In genomic region chr1:73864314-73864713, GRCm38 (mm10) we compare ENCODE assay signal across 18 mouse cellular contexts.
DNase-seq lines count a peak whose midpoint lies in the region; ATAC-seq lines count a peak whose summit lies in the region.
"Had no signal": no experiment of that assay in that cellular context is flagged by ENCODE, and none has a peak within 500 bp of the region (broad histone marks: within the 10 kb centered on the region; RNA-seq: fewer than 3 reads in every experiment).

No protein-coding gene starts in this region.

- ATAC-seq in limb, embryonic 11.5 days (ENCODE audit: insufficient number of reproducible peaks, low FRiP score, low TSS enrichment, low read depth), result no peak
- ATAC-seq in inflammation-experienced regulatory T-cells, adult 6 months, result no peak
- ATAC-seq: midbrain, embryonic 16.5 days had no signal

- peak; percentile 28 for DNase-seq in embryo, embryonic 11 days
- DNase-seq in embryo, embryonic 10.5 days (ENCODE audit: low spot score), result no peak
- DNase-seq in limb, embryonic 11.5 days (ENCODE audit: low spot score), result peak; percentile 29
- DNase-seq in limb, embryonic 10.5 days (ENCODE audit: low spot score), result no peak
- peak; percentile 40 for DNase-seq in cerebellum, adult 9-10 months
- peak; percentile 15 for DNase-seq in telencephalon, adult 2 months (ENCODE audit: low read depth, low spot score)
- DNase-seq: gastrocnemius, postnatal 14 days; heart, adult 2 months; kidney, adult 9 months; kidney, postnatal 25 days; lung, adult 18-20 months; right cerebral cortex, postnatal 25 days; thymus, adult 2 months had no signal

- H3K4me1 ChIP-seq in limb, embryonic 11.5 days (ENCODE audit: control insufficient read depth, insufficient read depth, low read length), result no peaks in the 10 kb centered on the region
- peaks cover 21% of the 10 kb centered on the region for H3K4me1 ChIP-seq in limb, embryonic 10.5 days

- no peaks in the 10 kb centered on the region for H3K27me3 ChIP-seq in limb, embryonic 11.5 days (ENCODE audit: control insufficient read depth, insufficient read depth, low read length)
- no peaks in the 10 kb centered on the region for H3K27me3 ChIP-seq in limb, embryonic 10.5 days (ENCODE audit: low read depth, poor library complexity, severe bottlenecking)
- H3K27me3 ChIP-seq: forebrain, embryonic 12.5 days; megakaryocyte, embryonic 14.5 days; stomach, embryonic 15.5 days had no signal

- no peak overlapping the region for H3K9ac ChIP-seq in limb, embryonic 11.5 days (ENCODE audit: low read length)
- H3K9ac ChIP-seq: forebrain, embryonic 12.5 days; stomach, embryonic 15.5 days had no signal

- no peak overlapping the region for H3K27ac ChIP-seq in limb, embryonic 11.5 days (replicated peaks; ENCODE audit: low read depth, low read length)
- no peak overlapping the region; the same call in 1 of the 2 replicates for H3K27ac ChIP-seq in limb, embryonic 10.5 days
- H3K27ac ChIP-seq: forebrain, embryonic 12.5 days; heart, adult 2 months; stomach, embryonic 15.5 days had no signal

- H3K4me2 ChIP-seq in limb, embryonic 11.5 days (ENCODE audit: low read depth, severe bottlenecking), result no peak overlapping the region
- H3K4me2 ChIP-seq: forebrain, embryonic 12.5 days; stomach, embryonic 15.5 days had no signal

- no peaks in the 10 kb centered on the region for H3K9me3 ChIP-seq in limb, embryonic 11.5 days (ENCODE audit: control insufficient read depth, low read length)
- no peaks in the 10 kb centered on the region for H3K9me3 ChIP-seq in limb, embryonic 10.5 days (replicated peaks)
- H3K9me3 ChIP-seq: forebrain, embryonic 12.5 days; megakaryocyte, embryonic 14.5 days; stomach, embryonic 15.5 days had no signal

- no peaks in the 10 kb centered on the region for H3K36me3 ChIP-seq in limb, embryonic 11.5 days (ENCODE audit: control insufficient read depth, insufficient read depth, low read length)
- no peaks in the 10 kb centered on the region for H3K36me3 ChIP-seq in limb, embryonic 10.5 days
- H3K36me3 ChIP-seq: forebrain, embryonic 12.5 days; stomach, embryonic 15.5 days had no signal

- WGBS in limb, embryonic 11.5 days, result 67% methylated on average over 3 of the region's 3 CpGs
- WGBS in limb, embryonic 10.5 days, result 81% methylated on average over 3 of the region's 3 CpGs

- H3K4me3 ChIP-seq in limb, embryonic 11.5 days (ENCODE audit: low read depth, low read length), result no peak overlapping the region
- no peak overlapping the region for H3K4me3 ChIP-seq in limb, embryonic 10.5 days
- H3K4me3 ChIP-seq: forebrain, embryonic 12.5 days; heart, adult 2 months; megakaryocyte, embryonic 14.5 days; stomach, embryonic 15.5 days had no signal

Comparison
In these comparisons a context has a peak if more than half of its experiments do, and no peak if none do; other contexts are left out.
1. DNase-seq: peak in embryo, embryonic 11 days (single experiment), limb, embryonic 11.5 days (single experiment), cerebellum, adult 9-10 months (single experiment) and telencephalon, adult 2 months (single experiment); none in embryo, embryonic 10.5 days (single experiment) and limb, embryonic 10.5 days (single experiment).